Mouse (Mus musculus): ENCODE results near the gene Cldn22.
"Not testable (repeated sequence)": the region's sequence is repeated elsewhere in the genome, so short reads cannot be mapped to it uniquely, and the experiment has no call there.

Gene Cldn22

DNA sequence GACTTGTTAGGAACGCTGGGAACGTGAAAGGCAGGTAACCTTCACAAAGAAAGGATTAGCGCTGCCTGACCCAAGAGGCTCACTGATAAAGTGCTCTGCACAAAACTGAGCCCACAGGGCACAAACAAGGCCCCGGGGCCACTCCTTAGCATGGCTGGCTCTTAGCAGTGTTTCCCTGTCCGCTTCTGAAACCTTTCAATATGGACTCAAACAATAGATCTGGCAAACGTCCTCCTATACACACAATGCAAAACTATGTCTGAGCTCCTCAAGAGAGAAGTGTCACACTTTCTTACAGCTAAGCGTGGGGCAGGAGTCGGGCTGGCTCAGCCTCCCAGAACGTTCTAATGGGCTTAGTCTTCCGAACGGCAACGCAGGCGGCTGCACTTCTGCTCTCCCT, at the start of gene Cldn22:
Gene Cldn22 (plus strand): TSS at position 301 of the 400 bp plus-strand sequence.
- DNase-seq = no peak

DNA sequence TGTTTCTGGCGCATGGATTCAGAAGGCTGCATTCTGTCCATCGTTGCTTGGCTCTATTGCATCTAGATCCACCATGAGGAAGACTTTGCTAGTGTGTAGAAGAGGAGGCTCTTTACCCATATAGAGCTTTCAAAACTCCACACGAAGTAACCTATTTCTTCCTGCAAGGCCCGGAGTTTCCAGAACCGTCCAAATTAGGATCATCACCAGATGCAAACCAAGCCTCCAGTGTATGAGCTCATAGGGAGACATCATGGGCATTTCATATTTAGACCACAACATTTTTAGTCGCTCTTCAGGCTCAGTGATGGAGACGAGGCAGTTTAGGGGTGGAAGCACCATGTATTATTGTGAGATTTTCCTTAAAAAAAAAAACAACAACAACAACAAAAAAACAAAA, 46.9 kb upstream of the Cldn22 start:
- DNase-seq = no peak

DNA sequence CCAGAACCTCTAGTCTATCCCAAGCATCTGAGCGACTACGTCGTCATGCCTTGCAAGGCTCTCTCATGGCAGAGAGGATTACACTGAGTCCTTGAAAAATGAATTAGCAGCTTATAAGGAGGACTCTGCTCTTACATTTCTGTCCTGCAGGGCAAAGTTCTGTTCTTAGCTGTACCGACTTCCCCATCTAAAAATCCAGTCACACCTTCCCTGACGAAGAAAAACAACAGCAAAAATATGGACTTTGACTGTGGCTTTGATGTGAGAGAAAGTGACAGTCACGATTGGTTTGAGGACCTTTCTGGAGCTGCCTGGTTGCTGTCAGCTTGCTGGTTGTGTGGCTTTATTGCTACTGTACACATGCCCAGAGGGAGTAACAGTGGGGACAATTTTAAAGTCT, 44.7 kb upstream of the Cldn22 start:
- DNase-seq = no peak

DNA sequence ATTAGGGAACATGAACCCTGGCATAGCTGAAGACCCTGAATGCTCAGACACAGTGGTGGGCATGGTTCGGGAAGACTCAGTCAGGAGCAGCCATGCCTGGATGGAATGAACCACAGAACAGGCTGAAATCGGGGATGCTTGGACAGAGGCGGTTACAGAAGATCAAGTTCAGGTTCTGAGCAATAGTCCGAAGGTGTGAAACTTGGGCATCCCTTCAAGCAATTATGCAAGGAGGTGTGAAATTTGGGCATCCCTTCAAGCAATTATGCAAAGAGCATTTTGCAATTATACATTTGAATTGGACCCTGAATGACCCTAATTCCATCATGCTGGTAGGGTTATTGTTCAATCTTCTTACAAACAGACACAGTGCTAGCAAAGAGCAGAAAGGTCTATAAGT, 42.4 kb upstream of the Cldn22 start:
- no peak for DNase-seq

DNA sequence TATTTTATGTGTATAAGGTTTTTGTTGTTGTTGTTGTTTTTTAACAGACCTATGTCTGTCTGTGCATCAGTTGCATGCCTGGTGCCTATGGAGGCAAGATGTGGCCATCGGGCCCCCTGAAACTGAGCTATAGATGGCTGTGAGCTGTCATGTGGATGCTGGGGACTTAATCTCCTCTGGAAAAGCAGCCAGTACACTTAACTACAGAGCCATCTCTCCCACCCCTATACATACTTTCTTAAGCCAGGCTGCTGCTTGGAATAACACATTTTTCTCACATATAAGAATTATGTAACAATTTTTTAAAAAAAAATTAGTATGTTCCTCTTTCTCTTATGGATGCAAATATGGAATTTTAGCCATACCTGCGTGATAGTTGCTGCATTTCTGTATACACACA, 40.7 kb upstream of the Cldn22 start:
- no peak for DNase-seq

DNA sequence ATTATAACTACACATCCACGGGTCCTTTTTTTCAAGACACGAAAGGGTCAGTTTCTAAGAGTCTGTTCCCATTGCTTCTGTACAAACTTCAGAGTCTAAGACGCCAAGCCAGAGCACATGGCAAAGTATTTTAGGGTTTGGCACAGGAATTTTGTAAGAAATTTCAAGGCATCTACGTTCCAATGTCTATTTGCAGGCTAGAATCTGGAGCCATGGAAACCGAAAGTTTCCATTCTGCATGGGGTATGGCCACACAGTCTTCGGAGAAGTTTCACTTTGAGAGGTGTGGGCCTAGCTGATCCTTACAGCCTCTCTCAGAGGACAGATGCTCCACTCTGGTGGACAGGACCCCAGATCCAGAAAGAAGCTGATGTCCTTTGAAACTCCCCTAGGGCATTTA, 40.3 kb upstream of the Cldn22 start:
- DNase-seq = no peak

DNA sequence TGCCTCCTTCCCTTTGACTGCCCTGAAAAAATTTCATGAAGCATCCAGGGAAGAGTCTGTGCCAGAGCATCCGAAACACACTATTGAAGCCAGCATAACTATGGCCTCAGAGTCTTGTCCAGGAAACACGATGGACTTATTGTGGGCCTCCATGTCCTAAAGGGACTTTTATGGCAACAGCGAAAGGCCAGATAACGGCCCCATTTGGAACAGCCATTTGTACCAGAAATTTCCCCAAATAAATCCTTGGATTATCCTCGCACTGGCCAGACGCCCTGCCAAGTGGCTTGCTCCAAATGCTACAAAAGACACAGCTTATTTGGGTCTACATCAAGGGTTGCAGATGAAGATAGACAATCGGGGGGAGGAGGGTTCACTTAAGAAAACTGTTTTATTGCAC, 39.8 kb upstream of the Cldn22 start:
- no peak for DNase-seq

DNA sequence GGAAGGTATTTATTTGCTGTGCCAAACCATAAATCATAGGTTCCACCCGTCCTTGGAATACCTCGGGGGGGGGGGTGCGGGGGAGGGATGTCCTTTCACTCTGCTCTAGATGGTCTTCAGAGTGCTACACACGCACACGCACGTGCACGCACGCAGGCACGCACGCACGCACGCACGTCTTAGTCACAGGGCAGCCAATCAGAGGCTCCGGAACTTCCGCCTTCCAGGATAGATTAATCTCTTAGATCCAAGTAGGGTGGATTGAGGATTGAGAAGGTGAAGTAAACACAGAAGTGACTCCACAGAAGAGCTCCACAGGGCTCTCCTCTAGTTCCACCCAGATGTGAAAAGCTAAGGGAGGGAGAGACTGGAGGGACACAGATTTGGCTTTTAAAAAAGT, 38.0 kb upstream of the Cldn22 start:
- no peak for DNase-seq

DNA sequence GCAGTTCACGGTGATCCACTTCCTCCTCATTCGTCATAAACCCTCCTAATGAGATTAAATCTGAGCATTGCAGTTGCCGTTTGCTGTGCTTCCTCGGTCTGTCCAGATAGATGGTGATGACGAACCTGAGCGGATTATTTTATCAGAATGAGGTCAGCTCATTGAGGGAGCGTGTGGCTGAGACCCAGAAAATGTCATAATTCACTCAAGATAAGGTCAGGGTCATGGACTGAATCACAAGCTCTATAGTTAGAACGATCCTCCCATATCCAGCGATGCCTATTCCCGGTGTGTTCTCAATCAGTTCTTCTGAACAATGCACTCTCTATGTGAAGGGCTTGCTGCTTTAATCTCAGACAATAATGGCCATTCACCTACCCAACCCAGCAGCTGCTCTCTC, 36.6 kb upstream of the Cldn22 start:
- DNase-seq = no peak

DNA sequence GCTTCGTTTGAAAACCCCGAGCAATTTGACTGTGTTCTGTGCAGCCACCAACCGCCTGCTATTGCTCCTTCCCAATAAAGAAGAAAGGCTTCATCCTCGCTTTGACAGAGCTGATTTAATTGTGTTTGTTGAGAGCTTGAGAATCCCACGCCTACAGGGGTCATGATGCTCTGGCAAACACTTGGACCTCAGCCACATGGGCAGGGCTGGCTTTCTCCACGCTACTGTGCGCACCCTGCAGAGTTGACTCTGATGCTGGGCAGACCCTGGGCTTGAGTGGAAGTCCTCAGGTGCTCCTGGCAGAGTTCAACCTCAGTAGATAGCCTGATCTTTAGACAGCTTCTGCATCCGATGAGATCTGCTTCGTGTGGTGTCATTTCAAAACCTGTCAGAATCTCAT, 32.3 kb upstream of the Cldn22 start:
- no peak for DNase-seq

DNA sequence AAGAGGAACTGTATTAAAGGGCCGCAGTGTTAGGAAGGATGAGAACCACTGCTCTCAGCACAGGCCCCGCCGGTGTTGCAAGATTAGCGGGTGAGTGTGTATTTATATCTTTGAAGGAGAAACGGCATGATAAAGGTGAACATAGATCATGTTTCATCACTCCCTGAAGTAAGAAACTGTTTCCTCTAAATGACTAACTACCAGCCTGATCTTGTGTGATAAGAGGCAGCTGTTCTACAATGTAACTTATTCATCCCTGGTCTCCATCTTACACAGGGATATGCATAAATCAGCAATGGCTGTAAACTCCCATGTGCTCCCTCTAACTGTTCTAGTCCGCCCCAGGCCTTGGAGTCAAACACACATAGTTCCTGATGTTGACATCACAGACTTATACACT, 24.8 kb upstream of the Cldn22 start:
- DNase-seq = no peak

DNA sequence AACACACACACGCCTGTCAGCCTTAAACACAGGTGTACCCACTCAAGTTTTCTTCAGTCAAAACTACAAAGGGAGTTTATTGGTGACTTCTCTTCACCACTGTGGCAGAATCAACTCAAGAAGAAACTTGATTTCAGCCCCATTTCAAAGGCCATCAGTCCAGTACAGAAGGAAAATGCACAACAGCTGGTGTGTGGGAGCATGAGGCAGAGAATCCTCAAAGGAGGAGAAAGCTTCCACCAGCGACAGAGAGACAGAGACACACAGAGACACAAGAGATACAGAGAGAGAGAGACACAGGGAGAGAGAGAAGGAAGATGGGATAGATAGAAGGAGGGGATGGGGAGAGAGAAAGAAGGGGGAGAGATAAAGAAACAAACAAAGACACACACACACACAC, 21.9 kb upstream of the Cldn22 start:
- no peak for DNase-seq

DNA sequence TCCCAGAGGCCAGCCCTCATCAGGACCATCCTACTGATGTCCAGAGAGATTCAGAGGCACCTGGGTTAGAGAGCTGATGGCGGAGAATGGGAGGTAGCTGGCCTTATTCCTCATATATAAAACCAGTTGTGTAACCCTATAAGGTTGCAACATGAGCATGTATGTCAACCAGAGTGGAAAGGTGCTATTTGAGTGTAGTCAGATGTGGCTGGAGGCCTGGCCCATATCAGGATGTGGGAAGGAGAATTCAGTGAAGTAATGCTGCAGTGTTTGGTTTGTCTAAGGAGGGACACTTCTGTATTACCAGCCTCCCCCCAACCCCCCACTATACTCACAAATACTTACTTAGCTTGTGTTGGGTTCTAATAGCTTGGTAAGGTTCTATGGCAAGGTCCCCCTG, 20.0 kb upstream of the Cldn22 start:
- DNase-seq = no peak

DNA sequence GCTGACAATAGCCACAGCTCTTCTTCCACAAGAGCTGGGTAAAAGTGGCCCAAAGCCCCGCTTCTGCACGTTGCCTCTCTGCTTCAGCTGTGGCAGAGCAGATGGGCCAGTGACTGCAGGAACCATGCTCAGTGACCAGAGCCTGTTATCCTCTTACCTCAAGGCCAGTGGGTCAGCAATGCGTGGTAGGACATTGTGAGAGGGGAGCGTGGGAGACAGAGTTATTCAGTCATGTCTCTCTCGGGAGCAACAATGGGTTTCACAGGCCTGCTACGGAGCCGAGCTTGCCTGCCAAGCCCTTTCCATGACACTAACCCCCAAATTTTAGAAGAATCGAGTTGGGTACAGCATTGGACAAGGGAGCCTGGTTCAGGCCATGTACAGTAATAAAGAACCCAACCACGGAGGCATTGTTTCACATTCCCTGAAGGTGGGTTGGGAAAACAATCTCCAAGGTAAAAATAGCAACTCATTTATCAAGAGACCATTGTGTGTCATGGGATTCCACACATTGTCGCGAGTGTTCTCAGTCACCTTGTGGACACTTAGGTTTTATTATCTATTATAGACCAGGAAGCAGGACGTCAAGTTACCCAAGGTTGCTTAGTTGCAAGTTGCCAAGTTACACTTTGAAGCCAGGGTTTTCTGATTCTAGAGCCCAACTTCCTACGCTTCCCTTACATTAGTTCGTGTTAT, 14.2 kb upstream of the Cldn22 start:
- DNase-seq = no peak

DNA sequence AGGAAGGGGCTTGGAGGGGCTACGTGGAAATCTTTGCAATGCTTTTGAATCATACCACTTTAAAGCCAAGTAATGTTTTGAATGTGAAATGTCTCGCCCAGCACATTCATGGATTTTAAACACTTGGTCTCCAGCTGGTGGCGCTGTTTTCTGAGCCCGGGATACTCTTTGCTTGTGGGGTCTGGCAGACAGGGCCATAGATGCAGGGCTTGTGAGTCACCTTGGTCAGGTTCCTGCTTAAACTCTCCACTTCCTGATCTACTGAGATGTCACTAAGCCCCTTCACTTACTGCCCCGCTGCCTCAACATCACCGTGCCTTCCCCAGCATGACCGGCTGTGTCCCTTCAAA, 13.6 kb upstream of the Cldn22 start:
- no peak for DNase-seq

DNA sequence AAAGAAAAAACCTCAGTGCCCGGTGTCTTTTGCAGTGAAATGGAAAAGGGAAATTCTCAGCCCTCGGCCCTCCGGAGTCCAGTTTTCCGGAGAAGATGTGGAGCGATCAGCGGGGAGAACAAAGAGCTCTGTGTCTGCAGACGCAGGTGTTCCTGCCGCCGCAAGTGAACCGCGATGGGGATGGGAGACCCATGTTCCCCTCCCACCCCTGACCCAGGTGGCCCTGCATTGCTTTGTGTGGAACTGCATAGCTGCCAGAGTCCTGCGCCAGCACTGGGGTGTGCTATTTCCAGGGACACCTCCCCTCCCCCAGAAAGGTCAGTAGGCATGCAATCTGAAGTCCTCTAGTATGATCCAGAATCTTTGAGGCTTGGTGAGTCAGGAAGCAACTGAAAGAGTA, 13.1 kb upstream of the Cldn22 start:
- DNase-seq = no peak

DNA sequence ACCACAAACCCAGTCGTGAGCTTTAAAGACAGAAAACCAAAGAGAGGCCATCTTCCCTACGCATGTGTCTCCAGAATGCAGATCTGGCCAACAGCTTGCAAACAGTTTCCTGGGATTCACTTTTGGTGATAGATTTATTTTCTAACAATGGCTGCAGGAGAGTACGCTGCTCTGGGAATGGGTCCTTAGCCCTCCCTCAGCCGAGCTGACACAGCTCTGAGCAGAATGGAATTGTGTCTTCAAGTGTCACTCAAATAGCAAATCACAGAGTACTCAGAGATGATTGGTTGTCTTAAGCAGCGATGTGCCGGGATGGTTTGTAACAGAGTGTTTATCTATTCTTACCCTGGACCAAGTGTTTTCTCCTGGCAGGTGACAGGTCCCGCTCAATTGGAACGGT, 5.2 kb upstream of the Cldn22 start:
- DNase-seq = no peak

DNA sequence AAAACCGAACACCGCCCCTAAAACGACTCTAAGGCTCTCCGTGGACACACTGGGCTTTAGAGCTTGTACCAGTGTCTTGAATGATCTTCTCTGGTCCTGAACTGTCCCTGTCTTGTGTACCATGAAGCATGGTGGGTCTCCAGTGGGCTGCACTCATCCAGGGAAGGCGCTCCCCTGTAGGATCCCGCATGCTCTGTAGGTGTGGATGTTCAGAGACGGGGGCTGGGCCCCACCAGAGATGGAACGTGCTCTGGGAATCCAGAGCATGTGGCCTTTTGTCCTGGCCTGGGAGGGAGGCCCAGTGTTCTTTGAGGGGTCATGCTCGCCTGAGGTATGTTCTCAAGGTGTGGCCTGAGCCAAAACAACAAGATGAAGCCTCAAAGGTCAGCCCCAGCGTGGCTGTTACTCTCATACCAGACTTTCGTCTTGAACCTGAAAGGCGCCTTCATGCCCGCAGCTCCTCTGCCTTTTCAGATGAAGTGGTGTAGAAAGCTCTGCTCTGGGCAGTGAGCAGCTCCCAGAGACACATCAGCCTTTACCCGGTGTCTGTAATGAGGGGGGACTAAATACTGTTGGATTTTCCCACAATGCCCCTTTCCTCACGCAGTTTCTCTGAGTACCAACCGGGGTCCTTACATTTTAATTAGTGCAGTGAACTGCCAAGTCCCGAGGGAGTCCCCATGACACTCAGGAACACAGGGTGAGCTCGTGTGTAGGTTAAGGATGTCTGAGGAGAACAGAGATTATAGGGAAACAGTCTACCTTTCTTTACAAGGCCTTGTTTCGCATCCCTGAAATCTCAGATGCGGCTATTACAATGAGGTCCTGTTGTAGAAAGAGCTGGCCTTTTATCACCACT, 3.1 kb upstream of the Cldn22 start:
- DNase-seq = no peak

DNA sequence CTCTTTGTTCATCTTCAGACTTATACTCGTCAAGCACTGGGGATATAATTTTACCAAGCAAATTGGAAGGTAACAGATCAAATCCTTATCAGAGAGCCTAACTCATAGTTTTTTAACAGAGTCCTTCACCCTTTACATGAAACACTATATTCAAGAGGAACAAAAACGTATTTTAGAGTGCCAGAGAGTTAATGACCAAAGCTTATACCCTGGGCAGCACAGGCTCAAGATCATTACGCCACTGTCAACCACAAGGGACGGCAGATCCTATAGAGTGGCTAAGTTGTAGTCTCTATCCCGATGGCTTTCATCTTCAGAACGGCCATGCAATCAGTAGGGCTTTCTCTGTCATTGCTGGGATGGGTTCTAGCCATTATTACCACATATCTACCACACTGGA, 2.4 kb upstream of the Cldn22 start, which contains the start of gene Cldn24:
Gene Cldn24 (plus strand): TSS at position 301 of the 400 bp plus-strand sequence.
- DNase-seq = no peak

DNA sequence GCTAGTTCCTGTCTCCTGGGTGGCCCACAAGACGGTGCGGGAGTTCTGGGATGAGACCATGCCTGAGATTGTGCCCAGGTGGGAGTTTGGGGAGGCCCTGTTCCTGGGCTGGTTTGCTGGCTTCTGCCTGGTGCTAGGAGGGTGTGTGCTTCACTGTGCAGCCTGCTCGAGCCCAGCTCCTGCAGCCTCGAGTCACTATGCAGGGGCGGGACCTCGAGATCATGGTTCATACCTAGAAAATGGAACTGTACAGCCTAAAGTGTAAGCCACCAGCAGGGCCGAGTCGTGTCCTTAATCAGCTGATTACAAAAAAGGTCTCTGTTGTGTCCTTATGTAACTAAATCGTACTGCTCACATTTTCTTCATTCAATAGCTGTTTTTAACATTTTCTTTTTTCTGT, 1.7 kb upstream of the Cldn22 start:
- DNase-seq = not testable (repeated sequence)

DNA sequence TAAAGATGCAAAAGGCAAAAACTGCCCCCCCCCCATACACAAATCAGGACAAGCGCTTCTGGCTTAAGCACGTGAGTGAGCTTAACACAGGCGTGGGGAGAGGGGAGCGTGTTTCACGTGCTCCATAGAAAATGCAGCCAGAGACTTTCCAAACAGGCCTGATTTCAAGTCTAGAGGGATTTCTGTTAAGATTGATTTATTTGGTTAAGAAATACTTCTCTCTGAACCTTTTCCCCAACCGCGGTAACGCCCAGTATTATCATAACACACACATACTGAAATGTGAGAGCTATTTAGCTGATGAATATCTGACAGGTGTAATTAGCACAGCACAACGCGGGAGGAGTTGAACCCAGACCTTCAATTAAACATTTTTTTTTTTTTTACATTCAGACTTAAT, 505 bp upstream of the Cldn22 start:
- DNase-seq = no peak

DNA sequence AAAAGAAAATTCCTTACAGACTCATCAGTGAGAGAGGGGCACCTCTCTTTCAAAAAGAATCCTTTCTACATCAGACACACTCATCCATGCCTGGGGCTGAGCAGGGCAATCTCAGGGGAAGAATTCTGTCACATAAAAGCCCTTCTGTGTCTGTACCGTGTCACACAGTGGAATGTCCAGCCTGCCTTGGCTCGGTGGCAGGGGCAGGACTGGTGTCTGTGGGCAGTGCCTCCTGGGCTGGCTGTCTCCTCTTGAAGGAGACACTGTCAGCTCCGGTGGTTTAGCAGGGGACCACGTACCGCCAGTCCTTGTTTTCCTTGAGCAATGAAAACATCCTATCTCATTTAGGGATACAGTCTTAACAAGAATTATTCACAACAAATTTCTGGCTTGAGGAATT, 1.3 kb downstream of the Cldn22 start:
- no peak for DNase-seq

DNA sequence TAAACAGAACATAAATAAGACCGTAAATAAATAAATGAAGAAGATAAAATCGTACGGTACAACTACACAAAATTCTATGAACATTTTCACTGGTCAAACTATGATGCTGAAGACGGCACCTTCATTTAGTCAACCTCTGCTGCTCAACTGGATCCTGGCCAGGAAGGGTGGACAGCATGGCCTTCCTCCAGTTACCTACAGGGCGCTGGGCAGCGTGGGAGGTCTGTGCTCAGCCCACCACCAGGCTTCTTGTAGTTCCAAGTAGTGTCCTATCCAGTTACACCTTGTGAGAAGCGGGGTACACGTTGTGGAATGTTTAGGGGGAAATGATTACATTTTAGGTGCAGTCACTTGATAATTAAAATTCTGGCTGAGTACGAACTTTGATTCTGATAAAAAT, 2.6 kb downstream of the Cldn22 start:
- no peak for DNase-seq

DNA sequence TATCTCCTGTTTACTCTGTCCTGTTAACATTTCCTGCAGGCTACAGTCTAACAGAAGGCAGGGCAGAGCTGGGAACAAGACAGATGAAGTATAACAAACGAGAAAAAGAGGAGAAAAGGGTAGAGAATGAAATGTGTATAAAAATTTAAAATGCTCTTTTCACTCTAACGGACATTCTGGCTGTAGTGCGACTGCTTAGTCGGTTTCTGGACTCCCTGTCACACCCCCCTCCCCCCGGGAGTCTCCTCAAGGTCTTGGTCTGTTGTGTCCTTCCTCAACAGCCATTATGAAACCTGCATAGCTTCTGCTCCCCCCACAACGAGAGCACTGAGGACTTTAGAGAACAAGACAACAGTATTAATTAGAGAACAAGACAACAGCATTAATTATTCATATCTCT, 8.3 kb downstream of the Cldn22 start:
- DNase-seq = no peak

DNA sequence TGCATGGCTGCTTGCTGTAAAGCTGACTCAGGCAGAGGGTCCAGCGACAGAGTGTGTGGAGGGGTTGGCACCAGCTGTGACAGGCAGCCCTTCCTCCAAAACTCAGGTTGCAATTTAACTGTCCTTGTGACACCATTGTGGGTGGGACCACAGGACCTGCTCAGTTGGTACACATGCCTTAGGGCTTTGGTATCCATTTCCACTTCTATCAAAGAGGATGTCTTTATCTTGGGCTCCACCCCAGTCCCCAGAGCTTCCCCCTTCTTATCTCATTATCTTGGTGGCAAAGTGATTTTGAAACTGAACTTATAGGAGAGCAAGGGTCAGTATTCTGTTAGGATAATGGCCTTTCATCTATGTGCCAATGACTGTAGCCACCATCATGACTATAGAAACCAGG, 9.7 kb downstream of the Cldn22 start:
- no peak for DNase-seq

Data from cerebellum, adult 8-10 months (tissue).